Mouse (Mus musculus): ENCODE results near the gene Bricd5.

GRCm38 (mm10) chr17:24453372-24453771 lies 20.3 kb upstream of the Bricd5 start:
- TF ChIP-seq CTCF (IDR thresholded peaks at IDR 0.05; ENCODE audit: low read depth) (no peak), EP300 (IDR thresholded peaks at IDR 0.05; ENCODE audit: low read depth) (no peak)
